Mouse (Mus musculus) lung, postnatal 36 days (tissue): Measurements from ENCODE around the gene Col23a1.

Experiments used
- DNase-seq: peaks from one replicate; pipeline ENCODE4 v3.0.0; 2022; ENCODE audit warnings: mixed read lengths

The Col23a1 gene

GRCm38 (mm10) chr11:51545811-51546210 is 256.1 kb downstream of the Col23a1 start:
- DNase-seq: no peak

- peak; percentile 44 for DNase-seq
These were observed 261.5 kb downstream of the Col23a1 start for GRCm38 (mm10) chr11:51551253-51551652.

GRCm38 (mm10) chr11:51552091-51552490 is 262.4 kb downstream of the Col23a1 start:
- DNase-seq: no peak

GRCm38 (mm10) chr11:51554590-51554989 is 264.9 kb downstream of the Col23a1 start:
- no peak for DNase-seq

GRCm38 (mm10) chr11:51555066-51555465 is 265.3 kb downstream of the Col23a1 start:
- DNase-seq: no peak

GRCm38 (mm10) chr11:51563276-51563675 is 273.6 kb downstream of the Col23a1 start:
- DNase-seq: no peak

- no peak for DNase-seq
These were observed 275.3 kb downstream of the Col23a1 start for GRCm38 (mm10) chr11:51565062-51565461.

- no peak for DNase-seq
These were observed 276.2 kb downstream of the Col23a1 start for GRCm38 (mm10) chr11:51565951-51566350.

- DNase-seq: no peak
These were observed 279.1 kb downstream of the Col23a1 start for GRCm38 (mm10) chr11:51568801-51569200.

GRCm38 (mm10) chr11:51576454-51576853 is 286.7 kb downstream of the Col23a1 start:
- no peak for DNase-seq

GRCm38 (mm10) chr11:51577587-51577986 is 287.9 kb downstream of the Col23a1 start:
- peak; percentile 34 for DNase-seq

- DNase-seq: no peak
These were observed 289.3 kb downstream of the Col23a1 start for GRCm38 (mm10) chr11:51579024-51579423.

GRCm38 (mm10) chr11:51582713-51583112 is 293.0 kb downstream of the Col23a1 start:
- peak; percentile 94 for DNase-seq

- DNase-seq: no peak
These were observed 294.3 kb downstream of the Col23a1 start for GRCm38 (mm10) chr11:51584057-51584430.

GRCm38 (mm10) chr11:51584431-51585248 is 294.9 kb downstream of the Col23a1 start, which contains the start of gene Phykpl:
Gene Phykpl (plus strand): TSS chr11:51584757.
- peak; percentile 99 for DNase-seq

- no peak for DNase-seq
These were observed 296.0 kb downstream of the Col23a1 start for GRCm38 (mm10) chr11:51585608-51586252.

GRCm38 (mm10) chr11:51586411-51586810 is 296.7 kb downstream of the Col23a1 start:
- no peak for DNase-seq

- DNase-seq: no peak
These were observed 297.3 kb downstream of the Col23a1 start for GRCm38 (mm10) chr11:51587059-51587458.

GRCm38 (mm10) chr11:51588833-51589232 is 299.1 kb downstream of the Col23a1 start:
- no peak for DNase-seq

- no peak for DNase-seq
These were observed 300.3 kb downstream of the Col23a1 start for GRCm38 (mm10) chr11:51590002-51590401.

GRCm38 (mm10) chr11:51591168-51591567 is 301.4 kb downstream of the Col23a1 start:
- DNase-seq: peak; percentile 38

GRCm38 (mm10) chr11:51591915-51592314 is 302.2 kb downstream of the Col23a1 start:
- DNase-seq: no peak

- DNase-seq: no peak
These were observed 303.6 kb downstream of the Col23a1 start for GRCm38 (mm10) chr11:51593368-51593767.

- no peak for DNase-seq
These were observed 304.1 kb downstream of the Col23a1 start for GRCm38 (mm10) chr11:51593849-51594248.
